Mouse (Mus musculus) frontal cortex, adult 2 months (tissue): ENCODE data around the gene H2-Eb1. TPM values are rescaled to one million over a fixed set of nuclear protein-coding genes. Genes with fewer than 3 reads are reported as not detected.

Source experiments
- DNase-seq, 2 experiments: peaks; one replicate each; pipeline ENCODE4 v3.0.0; 2022; ENCODE audit warnings: low spot score in 1 of 2; ENCODE audit errors: extremely low spot score in 1 of 2
- polyA plus RNA-seq: library from polyadenylated mRNA; depleted of rRNA; stranded (reverse); fragments of >200 nt; gene quantifications from 2 replicates; pipeline ENCODE4 v1.2.3, GENCODE M21; 2012

The H2-Eb1 gene
- polyA plus RNA-seq, 1 experiment = 5.1 TPM

DNA sequence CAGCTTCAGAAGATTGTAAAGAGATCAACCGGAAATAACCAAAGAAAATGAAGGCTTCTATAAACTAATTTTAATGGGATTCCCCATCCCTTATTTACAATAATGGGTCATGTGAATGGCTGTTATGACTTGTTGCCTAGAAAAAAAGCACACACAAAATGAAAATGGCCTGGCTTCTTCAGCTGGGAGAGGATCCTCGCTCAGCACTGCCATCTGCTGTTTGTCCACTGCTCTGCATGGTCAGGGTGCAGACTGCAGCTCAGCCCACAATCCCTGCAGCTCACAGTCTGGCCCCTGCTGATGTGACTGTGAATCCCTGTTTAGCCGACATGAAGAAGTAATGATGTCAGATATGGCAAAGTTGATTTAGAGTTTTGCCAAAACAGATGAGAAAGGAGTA is 7.7 kb downstream of the H2-Eb1 start:
- DNase-seq = peak in 1 of 2 experiments; percentile 88

DNA sequence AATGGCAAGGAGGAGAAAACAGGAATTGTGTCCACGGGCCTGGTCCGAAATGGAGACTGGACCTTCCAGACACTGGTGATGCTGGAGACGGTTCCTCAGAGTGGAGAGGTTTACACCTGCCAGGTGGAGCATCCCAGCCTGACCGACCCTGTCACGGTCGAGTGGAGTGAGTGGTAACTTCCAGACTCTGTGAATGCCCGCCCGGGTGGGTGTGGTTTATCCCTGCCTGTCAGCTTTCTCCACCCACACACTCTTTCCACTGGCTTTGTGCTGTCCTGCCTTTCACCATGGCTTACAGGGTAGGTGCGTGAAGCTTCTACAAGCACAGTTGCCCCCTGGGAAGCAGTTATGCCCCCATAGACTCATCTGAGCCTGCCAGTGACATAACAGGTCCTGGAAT is 8.6 kb downstream of the H2-Eb1 start:
- DNase-seq = no peak

DNA sequence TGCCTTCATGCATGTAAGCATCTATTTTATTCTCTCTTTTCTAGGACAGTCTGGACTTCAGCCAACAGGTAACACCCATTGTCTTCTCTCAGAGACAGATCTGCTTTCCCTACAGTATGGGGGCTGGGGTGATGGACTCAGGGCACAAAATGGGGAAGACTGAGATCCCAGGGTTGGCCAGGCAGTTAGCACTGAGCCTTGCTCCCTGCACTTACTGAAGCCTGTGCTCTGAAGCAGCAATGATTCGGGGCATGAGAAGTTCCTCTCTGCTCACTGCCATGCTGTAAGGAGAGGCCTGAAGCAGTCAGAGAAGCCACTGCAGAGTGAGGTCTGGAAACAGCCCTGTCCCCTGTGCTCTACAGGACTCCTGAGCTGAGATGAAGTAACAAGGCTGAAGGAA is 9.8 kb downstream of the H2-Eb1 start:
- DNase-seq = no peak

DNA sequence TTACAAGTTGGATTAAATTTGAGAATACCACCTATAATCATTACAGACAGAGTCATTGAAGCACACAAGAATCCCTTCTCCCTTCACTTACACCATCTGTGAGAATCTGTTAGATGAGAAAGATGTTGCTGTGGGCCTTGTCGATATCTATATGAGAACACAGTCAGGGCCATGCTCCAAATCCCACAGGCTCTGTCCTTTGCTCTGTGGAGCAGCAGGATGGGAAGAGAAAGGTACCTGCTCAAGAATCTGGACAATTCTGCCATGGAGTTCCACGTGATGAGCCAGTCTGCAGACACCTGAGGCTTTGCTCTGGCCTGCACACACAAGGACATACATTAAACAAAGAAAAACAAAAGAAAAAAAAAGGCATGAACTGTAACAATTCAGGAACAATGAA is 11.0 kb downstream of the H2-Eb1 start:
- no peak for DNase-seq

DNA sequence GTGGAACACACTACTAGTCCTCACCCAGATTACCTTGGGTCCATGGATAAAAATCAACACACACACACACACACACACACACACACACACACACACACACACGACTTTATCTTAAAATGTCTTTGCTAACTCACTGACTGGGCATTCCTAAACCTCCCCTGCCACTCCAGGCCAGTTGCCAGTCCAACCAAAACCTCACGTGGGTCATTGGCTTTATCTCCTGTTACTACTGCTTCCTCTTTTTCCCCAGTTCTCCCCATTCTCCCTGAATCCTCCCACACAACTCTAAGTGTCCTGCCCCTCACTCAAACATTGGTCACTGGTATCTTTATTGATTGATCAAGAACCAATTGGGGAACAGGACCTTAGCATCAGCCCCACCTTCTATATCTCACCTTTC is 11.6 kb downstream of the H2-Eb1 start:
- no peak for DNase-seq

DNA sequence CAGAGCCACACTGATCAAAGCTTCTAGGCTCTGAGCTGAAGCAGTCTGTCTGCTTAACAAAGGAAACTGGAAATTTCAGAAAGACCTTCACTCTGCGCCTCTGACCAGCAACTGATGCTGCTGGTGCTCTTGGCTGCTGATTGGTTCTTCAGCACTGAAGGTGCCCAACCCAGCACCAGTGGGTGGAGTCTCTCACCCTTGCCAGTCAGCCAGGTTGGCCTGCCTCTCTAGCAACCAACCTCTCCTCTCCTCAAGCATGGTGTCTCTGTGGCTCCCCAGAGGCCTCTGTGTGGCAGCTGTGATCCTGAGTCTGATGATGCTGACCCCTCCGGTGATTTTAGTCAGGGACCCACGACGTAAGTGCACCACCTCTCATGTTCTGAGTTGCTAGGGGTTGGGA is 19.8 kb downstream of the H2-Eb1 start, which contains the start of gene H2-Eb2:
TSS of gene H2-Eb2 (plus strand) at position 230 of the 400 bp plus-strand sequence.
- no peak for DNase-seq

DNA sequence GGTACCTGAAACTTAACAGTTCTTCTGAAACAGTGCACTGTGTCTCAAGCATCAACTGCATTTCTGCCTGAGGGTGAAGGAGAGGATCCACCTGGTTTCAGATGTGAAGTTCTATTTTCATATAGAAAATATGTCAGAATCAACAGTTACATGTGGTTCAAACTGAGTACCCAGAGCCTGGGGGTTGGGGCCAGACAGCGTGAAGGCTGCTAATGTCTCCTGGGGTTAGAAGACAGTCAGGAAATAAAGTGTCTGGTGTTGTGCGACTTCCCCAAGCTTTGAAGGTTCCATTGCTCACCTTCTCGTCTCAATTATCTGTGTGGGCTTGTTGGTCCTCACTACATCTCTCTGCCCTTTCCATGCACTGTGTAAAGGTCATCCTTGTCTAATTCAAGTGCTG is 20.7 kb downstream of the H2-Eb1 start:
- DNase-seq = no peak

DNA sequence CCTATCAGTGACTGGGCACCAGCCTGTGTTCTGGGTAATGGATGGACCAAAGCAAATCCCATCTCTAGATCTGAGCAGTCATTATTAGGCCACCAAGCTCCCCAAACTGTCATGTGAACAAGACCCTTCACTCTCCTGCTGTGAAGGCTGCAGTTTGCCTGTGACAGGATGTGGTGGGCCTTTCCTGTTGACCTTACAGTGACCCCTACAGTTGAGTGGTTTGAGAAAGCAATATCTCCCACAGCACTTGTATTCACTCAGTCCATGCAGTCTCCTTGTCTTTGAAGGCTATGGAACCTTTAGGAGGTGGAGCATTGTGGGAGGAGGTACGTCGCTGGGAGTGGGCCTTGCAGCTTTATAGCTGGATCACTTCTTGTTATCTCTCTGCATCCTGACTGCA is 24.1 kb downstream of the H2-Eb1 start:
- DNase-seq = no peak

DNA sequence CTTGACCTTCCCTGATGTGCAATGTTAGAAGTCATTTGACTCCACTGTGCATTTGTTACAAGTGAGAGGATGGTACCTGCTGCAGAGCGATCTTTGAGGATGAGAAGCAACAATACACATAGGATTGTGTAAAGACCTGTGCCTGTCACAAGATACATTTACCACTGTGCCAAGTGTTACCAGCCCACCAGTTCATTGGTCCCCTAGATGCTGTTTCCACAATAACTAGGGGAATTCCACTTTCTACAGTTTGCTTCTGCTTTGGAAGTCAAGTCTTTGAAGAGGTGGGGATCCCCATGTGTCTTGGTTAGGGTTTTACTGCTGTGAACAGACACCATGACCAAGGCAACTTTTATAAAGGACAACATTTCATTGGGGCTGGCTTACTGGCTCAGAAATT is 25.5 kb downstream of the H2-Eb1 start:
- no peak for DNase-seq

DNA sequence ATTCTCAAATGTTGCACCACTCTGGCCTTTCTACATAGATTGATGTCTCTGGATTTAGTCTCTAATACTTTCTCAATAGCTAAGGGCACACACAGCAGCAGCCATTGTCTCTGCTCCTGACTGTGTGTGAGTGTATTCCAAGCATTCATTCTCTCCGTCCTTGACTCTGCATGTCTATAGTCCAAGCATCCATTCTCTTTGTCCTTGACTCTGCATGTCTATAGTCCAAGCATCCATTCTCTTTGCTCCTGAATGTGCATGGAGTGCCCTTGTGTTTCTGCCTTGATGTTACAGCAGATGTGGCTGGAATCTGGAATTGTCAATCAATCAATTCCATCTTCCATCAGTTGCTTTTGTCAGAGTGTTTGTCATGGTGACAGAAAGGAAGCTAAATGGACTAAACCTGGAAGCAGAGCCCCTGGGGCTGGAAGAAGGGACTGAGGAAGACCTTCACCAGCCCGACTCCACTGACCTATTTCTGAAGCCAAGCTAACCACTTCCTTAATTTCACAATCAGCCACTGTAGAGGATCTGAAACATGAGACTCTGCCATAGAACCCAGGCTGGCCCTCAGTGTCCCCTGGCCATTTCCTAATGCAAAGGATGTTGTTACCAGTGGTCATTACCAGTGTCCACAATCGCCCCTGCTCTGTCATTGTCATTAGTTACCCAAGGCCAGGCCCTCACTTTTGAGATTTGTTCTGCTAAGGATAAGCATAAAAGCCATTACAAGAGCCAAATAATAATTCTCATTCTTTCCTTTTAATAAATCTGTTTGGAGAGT is 35.1 kb downstream of the H2-Eb1 start:
- no peak for DNase-seq

DNA sequence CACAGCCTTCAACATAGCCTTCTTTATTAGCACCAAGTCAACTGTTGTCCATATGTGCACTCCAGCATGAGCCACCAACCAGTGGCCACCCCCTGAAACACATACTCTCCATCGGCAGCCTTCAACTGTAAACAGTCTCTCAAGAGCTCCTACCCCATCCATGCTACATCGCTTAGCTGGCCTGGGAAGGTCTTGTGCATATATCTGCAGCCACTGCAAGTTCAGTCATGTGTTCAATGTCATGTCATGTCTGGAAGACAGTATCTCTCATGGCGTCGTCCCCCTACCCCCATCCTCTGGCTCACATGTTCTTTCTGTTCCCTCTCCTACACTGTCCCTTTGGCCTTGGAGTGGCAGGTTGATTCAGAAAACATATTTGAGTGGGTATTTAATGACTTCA is 39.2 kb downstream of the H2-Eb1 start:
- DNase-seq = no peak

DNA sequence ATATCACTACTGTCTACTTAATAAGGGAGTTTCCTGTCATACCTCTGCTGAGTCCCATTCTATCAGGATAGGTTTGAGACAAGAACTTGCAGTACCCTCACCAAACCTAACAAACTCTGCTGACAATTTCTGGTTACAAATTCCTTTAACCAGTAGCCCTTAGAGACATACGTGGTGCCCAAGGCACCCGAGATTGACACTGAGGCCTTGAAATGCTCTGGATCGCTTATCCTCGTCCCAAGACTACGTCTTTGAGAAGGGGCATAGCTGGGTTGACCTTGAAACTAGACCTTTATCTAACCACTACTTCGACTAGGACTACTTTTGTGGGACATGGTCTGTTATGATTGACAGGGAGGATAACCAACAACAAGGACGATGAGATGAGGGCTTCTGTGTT is 39.8 kb downstream of the H2-Eb1 start:
- no peak for DNase-seq

DNA sequence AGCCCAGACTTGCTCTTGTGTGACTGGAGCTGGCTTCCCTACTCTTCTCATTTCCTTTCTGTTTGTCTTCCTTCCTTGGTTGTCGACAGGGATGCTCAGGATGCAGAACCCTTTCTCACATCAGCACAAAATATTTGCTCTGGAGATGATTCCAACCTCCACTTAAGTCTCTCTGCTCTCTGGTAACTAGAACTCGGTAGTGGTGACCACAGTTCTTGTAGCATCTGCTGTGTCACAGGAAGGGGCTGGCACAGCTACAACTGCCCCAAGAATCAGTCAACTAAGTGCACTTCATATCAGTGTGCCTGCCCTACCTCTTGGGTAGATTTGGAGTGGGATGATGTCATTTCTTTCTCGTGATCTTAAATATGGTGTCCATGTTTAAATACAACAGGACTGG is 40.4 kb downstream of the H2-Eb1 start:
- DNase-seq = no peak

DNA sequence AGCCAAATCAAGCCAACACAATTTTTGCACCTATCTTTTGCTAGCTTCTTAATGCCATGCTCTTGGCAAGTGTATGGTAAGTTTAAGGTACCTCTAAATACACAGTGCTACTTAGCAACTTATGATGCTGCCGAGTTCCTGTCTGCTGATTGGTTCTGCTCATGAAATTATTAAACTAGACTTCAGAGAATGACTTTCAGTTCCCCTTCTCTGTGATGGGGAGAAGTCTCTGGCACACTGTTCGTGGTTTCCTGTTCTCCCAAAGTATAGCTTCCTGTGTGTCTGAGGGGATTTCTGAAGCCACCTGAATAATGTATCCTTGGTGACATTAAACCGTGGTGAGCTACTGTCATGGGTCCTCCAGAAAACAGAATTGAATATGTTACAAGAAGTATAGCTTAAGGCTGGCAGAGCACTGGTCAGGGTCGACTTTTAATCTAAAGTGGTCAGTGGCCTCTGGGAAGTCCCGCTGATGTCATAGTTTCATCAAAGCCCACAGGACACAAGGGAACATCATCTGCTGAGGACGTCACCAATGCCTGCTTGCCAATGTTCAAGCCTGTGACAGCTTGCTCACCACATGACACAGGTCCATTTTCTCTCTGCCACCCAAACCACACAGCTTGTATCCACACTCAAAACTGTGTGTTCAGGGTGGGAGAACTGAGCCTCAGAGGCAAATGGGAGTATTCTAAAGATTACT is 42.1 kb downstream of the H2-Eb1 start:
- peak; percentile 11 to 83 for DNase-seq

DNA sequence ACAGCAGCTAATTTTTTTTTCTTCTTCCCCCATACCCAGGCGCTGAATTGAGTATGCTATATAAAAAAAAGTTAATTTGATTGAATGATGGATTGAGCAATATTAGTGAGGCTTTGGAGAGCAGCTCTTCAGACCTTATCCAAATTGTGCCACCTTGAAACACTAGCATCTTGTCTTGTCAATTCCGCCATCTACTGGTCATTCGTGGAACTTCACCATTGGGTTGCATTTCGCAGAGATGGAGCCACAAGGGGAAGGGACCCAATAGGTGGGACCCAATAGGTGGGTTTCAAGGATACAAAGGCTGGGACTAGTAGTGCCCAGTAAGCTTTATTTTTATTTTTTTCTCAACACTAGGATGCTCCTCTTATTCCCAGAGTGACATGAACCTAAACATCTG is 43.8 kb downstream of the H2-Eb1 start:
- DNase-seq = peak; percentile 42 to 92

DNA sequence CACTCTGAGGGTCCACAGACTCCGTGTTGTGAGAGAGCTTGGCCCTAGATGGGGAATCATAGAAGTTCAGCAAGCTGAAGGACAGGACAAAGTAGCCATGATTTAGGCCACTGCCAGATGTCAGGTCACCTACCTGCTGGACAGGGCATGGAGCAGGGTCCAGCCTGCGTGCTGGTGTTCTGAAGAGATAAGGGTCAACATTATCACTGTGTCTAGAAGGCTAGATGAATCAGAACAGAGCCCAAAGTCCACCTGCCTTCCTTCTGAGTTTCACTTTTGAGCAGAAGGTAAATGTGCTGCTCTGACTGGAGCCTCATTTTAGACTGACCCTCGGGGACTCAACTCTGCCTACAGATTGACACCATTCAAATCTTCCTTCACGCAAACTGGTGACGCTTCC is 48.9 kb downstream of the H2-Eb1 start, which contains the start of gene Btnl2:
TSS of gene Btnl2 (plus strand) at position 284 of the 400 bp plus-strand sequence.
- DNase-seq = no peak

DNA sequence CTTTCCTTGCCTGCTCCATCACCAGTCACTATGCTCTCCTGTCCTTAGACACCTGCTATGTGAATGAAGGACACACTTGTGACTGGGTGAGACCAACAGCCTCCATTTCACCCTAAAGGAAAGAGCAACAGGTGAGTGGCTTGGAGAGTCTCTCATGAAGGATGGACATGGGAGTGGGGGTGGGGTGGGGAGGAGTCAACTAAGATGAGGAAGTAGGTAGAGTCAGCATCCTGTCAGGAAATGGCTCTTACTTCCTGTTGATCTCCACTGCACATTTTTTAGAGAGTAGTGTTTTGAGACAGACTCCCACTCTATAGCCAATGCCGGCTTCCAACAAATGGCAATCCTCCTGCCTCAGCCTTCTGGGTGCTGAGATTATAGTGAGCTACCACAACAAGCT is 49.3 kb downstream of the H2-Eb1 start:
- no peak for DNase-seq

DNA sequence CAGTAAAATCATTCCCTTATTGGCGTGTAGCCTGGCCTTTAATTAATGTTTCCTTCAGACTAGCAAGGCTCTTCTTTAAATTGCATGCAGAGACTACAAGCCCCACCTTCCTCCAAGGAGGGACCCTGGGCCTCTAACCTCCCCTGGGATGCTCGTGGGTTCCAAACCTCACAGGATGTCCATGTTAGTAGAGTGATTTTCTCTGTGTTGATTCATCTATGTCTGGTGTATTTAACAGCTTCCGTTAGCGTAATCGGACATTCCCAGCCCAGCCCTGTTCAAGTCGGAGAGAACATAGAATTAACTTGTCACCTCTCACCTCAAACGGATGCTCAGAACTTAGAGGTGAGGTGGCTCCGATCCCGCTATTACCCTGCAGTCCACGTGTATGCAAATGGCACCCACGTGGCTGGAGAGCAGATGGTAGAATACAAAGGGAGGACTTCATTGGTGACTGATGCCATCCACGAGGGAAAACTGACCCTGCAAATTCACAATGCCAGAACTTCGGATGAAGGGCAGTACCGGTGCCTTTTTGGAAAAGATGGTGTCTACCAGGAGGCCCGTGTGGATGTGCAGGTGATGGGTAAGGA is 57.4 kb downstream of the H2-Eb1 start:
- DNase-seq = no peak

DNA sequence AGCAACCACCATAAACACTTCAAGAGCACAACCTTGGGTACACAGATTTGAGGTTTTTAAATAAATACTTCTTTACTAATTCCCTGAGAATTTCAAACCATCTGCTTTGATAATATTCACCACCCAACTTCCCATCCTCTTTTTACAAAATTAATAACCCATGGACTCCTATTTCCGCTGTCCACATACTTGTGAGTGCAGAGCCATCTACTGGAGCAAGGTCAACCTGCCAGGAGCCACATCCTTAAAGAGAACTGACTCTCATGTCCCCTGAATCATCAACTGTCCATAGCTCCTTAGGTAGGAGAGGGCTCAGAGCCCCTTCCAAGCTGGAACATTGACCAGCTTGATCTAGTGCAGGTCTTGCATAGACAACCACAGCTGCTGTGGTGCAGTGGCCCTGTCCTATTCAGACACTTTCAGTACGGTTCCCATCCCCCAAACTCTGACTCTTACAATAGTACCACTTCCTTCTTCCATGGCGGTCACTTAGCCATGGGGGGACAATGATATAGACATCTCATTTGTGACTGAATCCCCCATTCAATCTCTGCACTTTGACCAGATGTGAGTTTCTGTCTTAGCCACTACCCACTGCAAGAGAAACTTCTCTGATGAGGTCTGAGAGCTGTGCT is 58.1 kb downstream of the H2-Eb1 start:
- no peak for DNase-seq

DNA sequence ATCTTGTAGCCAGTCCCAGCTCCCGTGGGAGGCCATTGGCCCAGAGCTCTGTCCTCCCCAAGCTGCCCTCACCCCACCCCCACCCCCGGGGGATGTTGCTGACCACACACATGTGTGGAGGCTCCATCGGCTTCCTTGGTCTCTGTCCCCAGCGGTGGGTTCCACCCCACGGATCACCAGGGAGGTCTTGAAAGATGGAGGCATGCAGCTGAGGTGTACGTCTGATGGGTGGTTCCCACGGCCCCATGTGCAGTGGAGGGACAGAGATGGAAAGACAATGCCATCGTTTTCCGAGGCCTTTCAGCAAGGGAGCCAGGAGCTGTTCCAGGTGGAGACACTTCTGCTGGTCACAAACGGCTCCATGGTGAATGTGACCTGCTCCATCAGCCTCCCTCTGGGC is 59.4 kb downstream of the H2-Eb1 start:
- no peak for DNase-seq
